Mouse (Mus musculus): ENCODE results near the gene Hyal3. TPM values are rescaled to one million over a fixed set of nuclear protein-coding genes. Genes with fewer than 3 reads are reported as not detected.

The Hyal3 gene
- polyA plus RNA-seq, 1 experiment from 2014 or later: 2.4 TPM

GRCm38 (mm10) chr9:107575579-107576356 is 4.8 kb upstream of the Hyal3 start:
- WGBS: 92% methylated on average over 14 of the region's 14 CpGs
- no peak overlapping the region for H3K9ac ChIP-seq (ENCODE audit: low read depth, low read length)
- no peaks in the 10 kb centered on the region for H3K27me3 ChIP-seq (ENCODE audit: control insufficient read depth, insufficient read depth, low read depth, low read length)
- H3K4me3 ChIP-seq (ENCODE audit: low read depth, low read length): no peak overlapping the region
- no peaks in the 10 kb centered on the region for H3K9me3 ChIP-seq (replicated peaks; ENCODE audit: control insufficient read depth, low read length, poor library complexity, severe bottlenecking)
- H3K4me2 ChIP-seq (ENCODE audit: low read length): no peak overlapping the region
- no peak for ATAC-seq
- peaks cover 14% of the 10 kb centered on the region; the same call in 1 of the 2 replicates for H3K36me3 ChIP-seq (ENCODE audit: control insufficient read depth, insufficient read depth, low read length)
- no peak overlapping the region for H3K27ac ChIP-seq (ENCODE audit: low read length)
- peaks cover 18% of the 10 kb centered on the region for H3K4me1 ChIP-seq (ENCODE audit: control insufficient read depth, insufficient read depth, low read length)

DNA sequence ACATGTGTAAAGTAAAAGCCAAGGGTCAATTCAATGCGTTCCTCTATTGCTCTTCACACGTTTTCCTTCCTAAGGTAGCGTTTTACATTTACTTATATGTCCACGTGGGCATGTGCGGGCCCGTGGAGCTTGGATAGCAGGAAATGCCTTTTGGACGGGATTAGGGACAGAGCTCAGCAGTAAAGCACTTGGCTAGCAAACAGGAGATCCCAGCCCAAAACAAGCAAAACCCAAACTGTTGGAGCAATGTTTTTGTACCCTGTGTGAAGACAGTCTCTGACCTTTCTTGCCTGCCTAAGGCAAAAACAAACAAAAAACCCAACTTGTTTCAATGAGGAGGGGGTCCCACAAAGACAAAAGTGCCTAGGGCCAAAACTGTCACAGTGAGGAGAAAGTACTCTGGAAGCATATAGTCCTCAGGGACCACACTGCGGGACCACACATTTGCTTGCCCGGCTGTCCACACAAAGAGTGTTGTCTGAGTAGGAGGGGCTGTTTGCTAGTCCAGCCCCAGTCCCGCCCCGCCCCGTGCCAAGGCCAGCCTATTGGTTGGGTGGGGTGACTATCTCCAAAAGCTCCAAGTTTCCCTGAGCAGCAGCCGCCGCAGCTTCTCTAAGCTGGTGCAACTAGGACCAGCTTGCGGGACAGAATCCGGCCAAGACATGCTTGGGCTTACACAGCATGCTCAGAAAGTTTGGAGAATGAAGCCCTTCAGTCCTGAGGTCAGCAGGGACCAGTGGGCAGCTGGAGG is 4.1 kb upstream of the Hyal3 start, which contains the start of gene Hyal1:
TSS of gene Hyal1 (plus strand) at position 571 of the 751 bp plus-strand sequence.
- no peak for ATAC-seq
- H3K4me1 ChIP-seq (ENCODE audit: control insufficient read depth, insufficient read depth, low read length): peaks cover 17% of the 10 kb centered on the region

GRCm38 (mm10) chr9:107577871-107578270 is 2.7 kb upstream of the Hyal3 start:
- Histone ChIP-seq H3K9ac (ENCODE audit: low read depth, low read length) (no peak overlapping the region), H3K36me3 (ENCODE audit: control insufficient read depth, insufficient read depth, low read length) (peaks cover 6% of the 10 kb centered on the region; the same call in 1 of the 2 replicates), H3K27ac (ENCODE audit: low read length) (no peak overlapping the region), H3K9me3 (replicated peaks; ENCODE audit: control insufficient read depth, low read length, poor library complexity, severe bottlenecking) (no peaks in the 10 kb centered on the region), H3K27me3 (ENCODE audit: control insufficient read depth, insufficient read depth, low read depth, low read length) (no peaks in the 10 kb centered on the region), H3K4me1 (ENCODE audit: control insufficient read depth, insufficient read depth, low read length) (peaks cover 18% of the 10 kb centered on the region), H3K4me2 (ENCODE audit: low read length) (no peak overlapping the region), H3K4me3 (ENCODE audit: low read depth, low read length) (no peak overlapping the region)
- 94% methylated on average over 10 of the region's 10 CpGs for WGBS
- no peak for ATAC-seq

More for the DNA sequence above, 4.1 kb upstream of the Hyal3 start, which contains the start of gene Hyal1:
- H3K4me3 ChIP-seq (ENCODE audit: low read depth, low read length): peak within 1 kb of the TSS; percentile 10; the same call in 1 of the 2 replicates
- H3K9ac ChIP-seq (ENCODE audit: low read depth, low read length): no peak within 1 kb of the TSS; the same call in 1 of the 2 replicates
- no peaks in the 10 kb centered on the region for H3K9me3 ChIP-seq (replicated peaks; ENCODE audit: control insufficient read depth, low read length, poor library complexity, severe bottlenecking)
- H3K4me2 ChIP-seq (ENCODE audit: low read length): peak within 1 kb of the TSS; percentile 29
- no peaks in the 10 kb centered on the region for H3K27me3 ChIP-seq (ENCODE audit: control insufficient read depth, insufficient read depth, low read depth, low read length)
- H3K36me3 ChIP-seq (ENCODE audit: control insufficient read depth, insufficient read depth, low read length): peaks cover 13% of the 10 kb centered on the region; the same call in 1 of the 2 replicates
- peak within 1 kb of the TSS; percentile 35; the same call in 1 of the 2 replicates for H3K27ac ChIP-seq (ENCODE audit: low read length)
- WGBS: 30% methylated on average over 16 of the region's 16 CpGs

- peaks cover 8% of the 10 kb centered on the region; the same call in 1 of the 2 replicates for H3K36me3 ChIP-seq (ENCODE audit: control insufficient read depth, insufficient read depth, low read length)
- no peak for ATAC-seq
- H3K4me3 ChIP-seq (ENCODE audit: low read depth, low read length): no peak within 1 kb of the TSS
- no peak within 1 kb of the TSS for H3K4me2 ChIP-seq (ENCODE audit: low read length)
- no peak within 1 kb of the TSS for H3K27ac ChIP-seq (ENCODE audit: low read length)
- H3K4me1 ChIP-seq (ENCODE audit: control insufficient read depth, insufficient read depth, low read length): peaks cover 18% of the 10 kb centered on the region
- H3K9ac ChIP-seq (ENCODE audit: low read depth, low read length): no peak within 1 kb of the TSS
- no peaks in the 10 kb centered on the region for H3K9me3 ChIP-seq (replicated peaks; ENCODE audit: control insufficient read depth, low read length, poor library complexity, severe bottlenecking)
- H3K27me3 ChIP-seq (ENCODE audit: control insufficient read depth, insufficient read depth, low read depth, low read length): no peaks in the 10 kb centered on the region
- WGBS: 83% methylated on average over 3 of the region's 3 CpGs
Measured at GRCm38 (mm10) chr9:107578587-107578986, 2.0 kb upstream of the Hyal3 start, which contains the start of gene Naa80. TSS of gene Naa80 (plus strand) at chr9:107578887.

- Histone ChIP-seq H3K9me3 (replicated peaks; ENCODE audit: control insufficient read depth, low read length, poor library complexity, severe bottlenecking) (no peaks in the 10 kb centered on the region), H3K4me2 (ENCODE audit: low read length) (no peak overlapping the region)
- ATAC-seq: no peak
Measured at GRCm38 (mm10) chr9:107579023-107579900, 1.4 kb upstream of the Hyal3 start.

GRCm38 (mm10) chr9:107581584-107581983 is 966 bp downstream of the Hyal3 start:
- H3K9ac ChIP-seq (ENCODE audit: low read depth, low read length): peak overlapping the region; percentile 75
- no peak overlapping the region for H3K27ac ChIP-seq (ENCODE audit: low read length)
- H3K36me3 ChIP-seq (ENCODE audit: control insufficient read depth, insufficient read depth, low read length): 0 out of 2 replicates have a peak, but pooled peaks cover 4% of the 10 kb centered on the region
- peaks cover 18% of the 10 kb centered on the region for H3K4me1 ChIP-seq (ENCODE audit: control insufficient read depth, insufficient read depth, low read length)
- ATAC-seq: no peak
- peak overlapping the region; percentile 47 for H3K4me3 ChIP-seq (ENCODE audit: low read depth, low read length)
- no peaks in the 10 kb centered on the region for H3K9me3 ChIP-seq (replicated peaks; ENCODE audit: control insufficient read depth, low read length, poor library complexity, severe bottlenecking)
- no peaks in the 10 kb centered on the region for H3K27me3 ChIP-seq (ENCODE audit: control insufficient read depth, insufficient read depth, low read depth, low read length)
- H3K4me2 ChIP-seq (ENCODE audit: low read length): peak overlapping the region; percentile 97
- WGBS: 76% methylated on average over 4 of the region's 4 CpGs

More at GRCm38 (mm10) chr9:107579023-107579900, 1.4 kb upstream of the Hyal3 start:
- Histone ChIP-seq H3K4me1 (ENCODE audit: control insufficient read depth, insufficient read depth, low read length) (peaks cover 18% of the 10 kb centered on the region), H3K27me3 (ENCODE audit: control insufficient read depth, insufficient read depth, low read depth, low read length) (no peaks in the 10 kb centered on the region), H3K9ac (ENCODE audit: low read depth, low read length) (no peak overlapping the region), H3K27ac (ENCODE audit: low read length) (no peak overlapping the region), H3K4me3 (ENCODE audit: low read depth, low read length) (no peak overlapping the region), H3K36me3 (ENCODE audit: control insufficient read depth, insufficient read depth, low read length) (0 out of 2 replicates have a peak, but pooled peaks cover 6% of the 10 kb centered on the region)
- 96% methylated on average over 14 of the region's 14 CpGs for WGBS

DNA sequence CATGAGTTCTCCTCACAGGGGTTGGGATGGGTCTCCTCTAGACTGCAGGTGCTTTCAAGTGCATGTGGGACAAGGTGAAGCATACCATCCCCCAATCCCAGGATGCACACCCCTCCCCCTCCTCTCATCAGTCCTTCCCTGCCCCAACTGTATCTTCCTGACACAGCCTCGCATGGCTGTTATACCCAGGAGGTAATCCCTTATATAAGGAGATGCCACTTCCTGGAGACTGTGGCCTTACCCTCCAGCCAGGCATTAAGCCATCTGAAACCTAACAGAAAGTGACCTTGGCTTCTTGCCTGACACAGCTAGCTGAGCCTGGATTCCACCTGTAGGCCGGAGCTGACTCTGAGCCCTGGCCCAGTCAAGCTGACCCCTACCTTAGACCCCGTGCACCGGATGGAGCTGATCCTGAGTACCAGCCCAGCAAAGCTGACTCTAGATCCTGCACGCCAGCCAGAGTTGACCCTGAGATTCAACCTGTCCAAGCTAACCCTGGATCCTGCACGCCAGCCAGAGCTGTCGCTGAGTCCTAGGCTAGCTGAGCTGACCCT is 2.0 kb downstream of the Hyal3 start:
- Histone ChIP-seq H3K27ac (ENCODE audit: low read length) (no peak overlapping the region), H3K4me3 (ENCODE audit: low read depth, low read length) (no peak overlapping the region), H3K27me3 (ENCODE audit: control insufficient read depth, insufficient read depth, low read depth, low read length) (no peaks in the 10 kb centered on the region), H3K9ac (ENCODE audit: low read depth, low read length) (no peak overlapping the region), H3K4me2 (ENCODE audit: low read length) (no peak overlapping the region), H3K4me1 (ENCODE audit: control insufficient read depth, insufficient read depth, low read length) (peaks cover 20% of the 10 kb centered on the region), H3K36me3 (ENCODE audit: control insufficient read depth, insufficient read depth, low read length) (0 out of 2 replicates have a peak, but pooled peaks cover 4% of the 10 kb centered on the region), H3K9me3 (replicated peaks; ENCODE audit: control insufficient read depth, low read length, poor library complexity, severe bottlenecking) (no peaks in the 10 kb centered on the region)
- WGBS: 89% methylated on average over 7 of the region's 7 CpGs
- ATAC-seq: no peak

GRCm38 (mm10) chr9:107583174-107583573 is 2.6 kb downstream of the Hyal3 start:
- Histone ChIP-seq H3K27me3 (ENCODE audit: control insufficient read depth, insufficient read depth, low read depth, low read length) (no peaks in the 10 kb centered on the region), H3K27ac (ENCODE audit: low read length) (no peak overlapping the region), H3K36me3 (ENCODE audit: control insufficient read depth, insufficient read depth, low read length) (0 out of 2 replicates have a peak, but pooled peaks cover 4% of the 10 kb centered on the region), H3K4me1 (ENCODE audit: control insufficient read depth, insufficient read depth, low read length) (peaks cover 23% of the 10 kb centered on the region), H3K9me3 (replicated peaks; ENCODE audit: control insufficient read depth, low read length, poor library complexity, severe bottlenecking) (no peaks in the 10 kb centered on the region), H3K9ac (ENCODE audit: low read depth, low read length) (no peak overlapping the region), H3K4me3 (ENCODE audit: low read depth, low read length) (no peak overlapping the region), H3K4me2 (ENCODE audit: low read length) (no peak overlapping the region)
- 92% methylated on average over 14 of the region's 14 CpGs for WGBS
- no peak for ATAC-seq

All from midbrain, embryonic 16.5 days (tissue).